Mouse (Mus musculus) ZHBTc4 (cell line): ENCODE results near the gene Kif1a.
"Not testable (repeated sequence)": the region's sequence is repeated elsewhere in the genome, so short reads cannot be mapped to it uniquely, and the experiment has no call there.

Experiments
- DNase-seq: peaks from one replicate; pipeline ENCODE4 v3.0.0-alpha.2; 2011; ENCODE audit warnings: low read depth, low spot score

Kif1a gene

DNA sequence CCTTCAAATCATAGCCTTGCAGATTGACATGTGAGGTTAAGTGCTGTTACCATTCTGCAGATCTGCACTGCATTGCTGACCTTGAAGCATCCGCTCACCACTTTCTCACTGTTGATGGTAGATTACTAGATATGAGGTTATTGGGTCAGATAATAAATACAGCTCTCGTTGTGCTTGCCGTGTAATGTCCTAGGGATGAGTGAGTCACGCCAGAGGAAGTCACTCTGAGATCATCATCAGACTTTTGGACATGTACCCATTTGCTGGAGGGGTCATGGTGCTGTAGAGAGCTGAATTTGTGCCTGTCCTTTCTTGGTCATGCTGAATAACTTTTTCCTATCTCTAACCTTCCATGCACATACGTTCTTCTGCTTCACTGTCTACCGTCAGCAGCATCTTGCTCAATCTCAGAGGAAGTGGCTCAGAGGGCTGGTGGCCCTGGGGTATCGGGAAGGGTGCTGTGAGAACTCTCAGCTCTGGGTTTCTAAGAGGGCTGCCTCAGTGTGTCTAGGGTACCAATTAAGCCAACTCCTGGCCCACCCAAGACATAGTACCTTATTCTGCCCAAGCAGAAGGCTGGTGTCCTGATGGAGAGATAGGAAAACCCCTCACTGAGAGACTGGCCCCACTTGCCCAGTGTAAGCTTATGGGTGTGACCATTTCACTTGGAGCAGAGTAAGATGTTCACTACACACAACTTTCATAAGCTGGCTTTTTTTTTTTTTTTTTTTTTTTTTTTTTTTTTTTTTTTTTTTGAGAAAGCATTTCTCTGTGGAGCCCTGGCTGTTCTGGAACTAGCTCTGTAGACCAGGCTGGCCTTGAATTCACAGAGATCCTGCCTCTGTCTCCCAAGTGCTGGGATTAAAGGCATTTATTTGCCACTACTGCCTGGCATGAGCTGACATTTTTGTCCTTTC, 129.6 kb downstream of the Kif1a start:
- no peak for DNase-seq

- DNase-seq, result not testable (repeated sequence)
These were observed 131.0 kb downstream of the Kif1a start for GRCm38 (mm10) chr1:92970791-92971190.
